In the genomic region with DNA sequence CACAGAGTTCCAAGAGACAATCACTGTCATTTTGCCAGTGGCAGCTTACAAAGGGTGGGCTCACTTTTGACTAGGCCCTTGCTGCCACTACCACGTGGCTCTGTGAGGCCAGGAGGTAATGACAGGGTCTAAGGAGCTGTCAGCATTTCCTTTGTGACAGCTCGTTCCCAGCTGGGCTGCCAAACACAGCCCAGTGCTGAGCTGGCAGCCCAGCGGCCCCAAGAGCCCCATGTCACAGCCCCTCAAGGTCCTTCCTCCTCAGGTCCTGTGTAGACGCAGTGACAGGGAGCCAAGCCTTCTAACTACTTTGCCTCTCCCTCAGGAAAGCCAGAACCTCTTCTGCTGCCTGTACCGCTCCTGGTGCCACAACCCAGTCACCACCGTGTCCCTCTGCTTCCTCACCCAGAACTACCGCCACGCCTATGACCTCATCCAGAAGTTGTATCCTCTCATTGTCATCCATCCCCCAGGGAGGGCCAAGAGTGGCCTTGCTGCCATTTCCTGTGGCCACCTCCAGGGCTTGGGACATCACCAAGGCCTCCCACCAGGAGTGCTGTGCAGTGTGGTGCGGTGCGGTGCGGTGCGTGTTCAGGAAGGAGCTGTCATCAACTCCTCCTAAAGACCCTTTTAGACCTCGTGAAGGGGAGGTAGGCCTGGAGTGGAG, we compare ENCODE assay signal across 8 mouse cellular contexts. TPM values are rescaled to one million over a fixed set of nuclear protein-coding genes. Genes with fewer than 3 reads are reported as not detected.
A peak's percentile ranks its signal among the peaks of the same experiment; 100 is the strongest.
DNase-seq lines count a peak whose midpoint lies in the region; ATAC-seq and TF ChIP-seq lines count a peak whose summit lies in the region.

No protein-coding gene starts in this region.

- no peak for ATAC-seq in hindbrain, embryonic 11.5 days (ENCODE audit: low FRiP score)
- no peak for ATAC-seq in erythroblast, adult 5-6 weeks (replicated peaks; ENCODE audit: low FRiP score, poor library complexity, severe bottlenecking)

- no peak for TF ChIP-seq CTCF in olfactory bulb, adult 2 months (IDR thresholded peaks at IDR 0.05; ENCODE audit: insufficient read depth, low read depth, low read length)

- H3K4me1 ChIP-seq in hindbrain, embryonic 10.5 days (replicated peaks): peaks cover 41% of the 10 kb centered on the region
- H3K4me1 ChIP-seq in hindbrain, embryonic 11.5 days (replicated peaks; ENCODE audit: control insufficient read depth, insufficient read depth, low read length): no peaks in the 10 kb centered on the region
- H3K4me1 ChIP-seq in olfactory bulb, adult 2 months (ENCODE audit: control insufficient read depth, insufficient read depth, low read length): peaks cover 49% of the 10 kb centered on the region
- peaks cover 16% of the 10 kb centered on the region for H3K4me1 ChIP-seq in forebrain, embryonic 10.5 days

- no peak overlapping the region for H3K4me3 ChIP-seq in hindbrain, embryonic 10.5 days
- H3K4me3 ChIP-seq in hindbrain, embryonic 11.5 days (ENCODE audit: low read depth, low read length): no peak overlapping the region
- no peak overlapping the region for H3K4me3 ChIP-seq in olfactory bulb, adult 2 months (ENCODE audit: insufficient read depth, low read depth, low read length)
- no peak overlapping the region for H3K4me3 ChIP-seq in forebrain, embryonic 10.5 days

- no peak overlapping the region for H3K4me2 ChIP-seq in hindbrain, embryonic 11.5 days (replicated peaks; ENCODE audit: low read depth, low read length)

- intact Hi-C loops in heart, postnatal 14 days (cut with DNase I): no loop called here

- no peaks in the 10 kb centered on the region for H3K27me3 ChIP-seq in hindbrain, embryonic 10.5 days (ENCODE audit: insufficient read depth, poor library complexity, severe bottlenecking)
- H3K27me3 ChIP-seq in hindbrain, embryonic 11.5 days (ENCODE audit: control insufficient read depth, insufficient read depth, low read length): no peaks in the 10 kb centered on the region
- no peaks in the 10 kb centered on the region for H3K27me3 ChIP-seq in forebrain, embryonic 10.5 days (ENCODE audit: poor library complexity, severe bottlenecking)

- peaks cover 91% of the 10 kb centered on the region for H3K36me3 ChIP-seq in hindbrain, embryonic 10.5 days
- no peaks in the 10 kb centered on the region; the same call in 1 of the 2 replicates for H3K36me3 ChIP-seq in hindbrain, embryonic 11.5 days (ENCODE audit: control insufficient read depth, insufficient read depth, low read length)
- H3K36me3 ChIP-seq in forebrain, embryonic 10.5 days (replicated peaks): peaks cover 73% of the 10 kb centered on the region

- WGBS in hindbrain, embryonic 10.5 days: 82% methylated on average over 13 of the region's 13 CpGs
- 81% methylated on average over 13 of the region's 13 CpGs for WGBS in hindbrain, embryonic 11.5 days
- 63% methylated on average over 13 of the region's 13 CpGs for WGBS in olfactory bulb, adult 2 months
- 83% methylated on average over 13 of the region's 13 CpGs for WGBS in forebrain, embryonic 10.5 days

- H3K9ac ChIP-seq in hindbrain, embryonic 11.5 days (ENCODE audit: low read depth, low read length): no peak overlapping the region

- no peaks in the 10 kb centered on the region for H3K9me3 ChIP-seq in hindbrain, embryonic 10.5 days
- H3K9me3 ChIP-seq in hindbrain, embryonic 11.5 days (ENCODE audit: control insufficient read depth, low read length): no peaks in the 10 kb centered on the region
- H3K9me3 ChIP-seq in forebrain, embryonic 10.5 days: no peaks in the 10 kb centered on the region

- DNase-seq in hindbrain, embryonic 10.5 days (ENCODE audit: low spot score): no peak
- DNase-seq in hindbrain, embryonic 11.5 days (ENCODE audit: low spot score): no peak
- peak; percentile 51 to 59 for DNase-seq in heart, postnatal 14 days
- peak; percentile 62 for DNase-seq in kidney, postnatal 14 days
- no peak for DNase-seq in layer of hippocampus, adult 8-10 months (ENCODE audit: low spot score in 2 of 2)
- DNase-seq in forebrain, embryonic 10.5 days (ENCODE audit: extremely low spot score, low spot score): no peak

- H3K27ac ChIP-seq in hindbrain, embryonic 10.5 days: peak overlapping the region; percentile 62
- H3K27ac ChIP-seq in hindbrain, embryonic 11.5 days (ENCODE audit: low read depth, low read length): no peak overlapping the region
- H3K27ac ChIP-seq in olfactory bulb, adult 2 months (ENCODE audit: insufficient read depth, low read depth, low read length): peak overlapping the region; percentile 40; the same call in 1 of the 2 replicates
- no peak overlapping the region for H3K27ac ChIP-seq in forebrain, embryonic 10.5 days

- no peak for TF ChIP-seq POLR2A in olfactory bulb, adult 2 months (IDR thresholded peaks at IDR 0.05; ENCODE audit: insufficient read depth, low read depth, low read length)

RNA-seq across cellular contexts. Expression of a gene that starts 9.9 kb away (rescaled TPM):
- polyA plus RNA-seq in hindbrain, embryonic 10.5 days (2016; fragmentation: Nextera tagmentation; extraction: Ambion mirVana): 6.4 and 6.9 TPM in 2 replicates
- polyA plus RNA-seq in hindbrain, embryonic 11.5 days (2014; fragmentation: Nextera tagmentation; extraction: Ambion mirVana): 10.5 and 10.8 TPM in 2 replicates
- total RNA-seq in heart, postnatal 14 days (2021): 10 to 100 TPM; 31.4 to 32.9 TPM
- polyA plus RNA-seq in olfactory bulb, adult 2 months (2012; ENCODE audit: insufficient read depth, insufficient read length, low replicate concordance, missing spikeins): not detected in 2 replicates
- total RNA-seq in layer of hippocampus, adult 8-10 months (2022): 100 to 1,000 TPM; 209 to 246 (median 223) TPM
- total RNA-seq in erythroblast, adult 5-6 weeks (2015; ENCODE audit: low replicate concordance): not detected in 2 replicates
- total RNA-seq in erythroblast, adult 5-6 weeks (2017; ENCODE audit: low replicate concordance): 0.26 TPM in 1 of 2 replicates, not detected in the other
- polyA plus RNA-seq in forebrain, embryonic 10.5 days (2016; fragmentation: Nextera tagmentation; extraction: Ambion mirVana): 5.4 and 5.6 TPM in 2 replicates

Comparison
In these comparisons a context has a peak if more than half of its experiments do, and no peak if none do; other contexts are left out.
1. H3K27ac ChIP-seq: peak in hindbrain, embryonic 10.5 days (single experiment) and olfactory bulb, adult 2 months (single experiment); none in hindbrain, embryonic 11.5 days (single experiment) and forebrain, embryonic 10.5 days (single experiment).
2. DNase-seq: peak in heart, postnatal 14 days (2 of 2) and kidney, postnatal 14 days (single experiment); none in hindbrain, embryonic 10.5 days (single experiment), hindbrain, embryonic 11.5 days (single experiment), layer of hippocampus, adult 8-10 months (0 of 2) and forebrain, embryonic 10.5 days (single experiment).